Mouse (Mus musculus) forebrain, embryonic 12.5 days (tissue): ENCODE data around the gene Moxd1. TPM values are rescaled to one million over a fixed set of nuclear protein-coding genes. Genes with fewer than 3 reads are reported as not detected.

Experiments used
- ATAC-seq: fragments of 200-750 bp; cut with Nextera tagmentation; 2 replicates; pipeline ENCODE4 v1.8.0; 2017; ENCODE audit warnings: moderate TSS enrichment; ENCODE audit not compliant: low FRiP score
- H3K27ac ChIP-seq: fragments of 300-500 bp; sonication (generic); 2 replicates; pipeline ENCODE4 v1.5.1; 2016; ENCODE audit warnings: mild to moderate bottlenecking
- H3K27me3 ChIP-seq: fragments of 300-500 bp; sonication (generic); 2 replicates; pipeline ENCODE4 v1.6.1; 2016; ENCODE audit warnings: mild to moderate bottlenecking
- H3K36me3 ChIP-seq: fragments of 300-500 bp; sonication (generic); replicated peaks from 2 replicates; pipeline ENCODE4 v1.6.1; 2016; ENCODE audit warnings: mild to moderate bottlenecking
- H3K4me1 ChIP-seq: fragments of 300-500 bp; sonication (generic); 2 replicates; pipeline ENCODE4 v1.6.1; 2016
- H3K4me2 ChIP-seq: fragments of 300-500 bp; sonication (generic); 2 replicates; pipeline ENCODE4 v1.6.1; 2016; ENCODE audit warnings: mild to moderate bottlenecking, moderate library complexity
- H3K4me3 ChIP-seq: fragments of 300-500 bp; sonication (generic); replicated peaks from 2 replicates; pipeline ENCODE4 v1.5.1; 2016; ENCODE audit warnings: mild to moderate bottlenecking
- H3K9ac ChIP-seq: fragments of 300-500 bp; sonication (generic); 2 replicates; pipeline ENCODE4 v1.6.1; 2016; ENCODE audit warnings: mild to moderate bottlenecking
- H3K9me3 ChIP-seq: fragments of 300-500 bp; sonication (generic); 2 replicates; pipeline ENCODE4 v1.6.1; 2016
- WGBS: fragments of 180-500 bp; shearing (Covaris S2); methylation state at CpG from one replicate; pipeline ENCODE4 v1.1.7; 2016; 5-methylcytosine and 5-hydroxymethylcytosine counted together
- polyA plus RNA-seq: library from polyadenylated mRNA; unstranded; fragments of >200 nt; fragmentation: Nextera tagmentation; extraction: Ambion mirVana; gene quantifications from 2 replicates; pipeline ENCODE4 v1.2.1, GENCODE M21; 2016

The Moxd1 gene
- polyA plus RNA-seq, 1 experiment from 2014 or later: 3.2 TPM

DNA sequence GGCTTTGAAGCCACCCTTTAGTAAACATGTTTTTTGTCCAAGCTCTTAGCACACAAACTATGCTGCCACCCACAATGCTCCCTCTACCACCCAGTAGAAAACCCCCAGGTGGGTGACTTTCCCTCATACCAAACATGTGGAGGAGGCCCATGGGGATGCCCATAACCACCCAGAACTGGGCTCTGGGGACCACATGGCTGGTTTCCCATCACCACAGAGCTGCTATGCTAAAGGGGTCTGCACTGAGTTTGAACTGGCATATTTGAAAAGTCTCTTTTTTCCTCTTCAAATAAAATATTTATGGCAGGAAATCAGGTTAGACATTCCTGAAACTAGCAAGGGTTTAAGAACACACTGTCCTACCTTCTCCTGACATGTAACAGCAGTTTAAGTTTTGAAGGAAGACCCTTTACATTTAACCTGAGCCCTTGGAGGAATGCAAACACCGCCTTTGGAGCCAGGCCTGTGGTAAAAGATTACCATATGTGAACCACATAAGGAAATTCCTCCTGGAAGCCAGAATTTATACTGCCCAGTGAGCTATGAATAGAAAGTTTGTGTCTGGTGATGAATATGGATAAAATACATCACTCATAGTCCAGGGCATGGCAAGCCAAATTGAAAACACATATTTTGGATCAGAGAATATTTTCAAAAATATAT lies 117.4 kb downstream of the Moxd1 start:
- 82% methylated on average over 1 of the region's 1 CpGs for WGBS
- Histone ChIP-seq H3K9me3 (no peaks in the 10 kb centered on the region), H3K4me1 (peaks cover 6% of the 10 kb centered on the region; the same call in 1 of the 2 replicates), H3K27me3 (no peaks in the 10 kb centered on the region), H3K36me3 (no peaks in the 10 kb centered on the region), H3K4me2 (no peak overlapping the region), H3K9ac (no peak overlapping the region), H3K27ac (no peak overlapping the region), H3K4me3 (no peak overlapping the region)
- no peak for ATAC-seq

DNA sequence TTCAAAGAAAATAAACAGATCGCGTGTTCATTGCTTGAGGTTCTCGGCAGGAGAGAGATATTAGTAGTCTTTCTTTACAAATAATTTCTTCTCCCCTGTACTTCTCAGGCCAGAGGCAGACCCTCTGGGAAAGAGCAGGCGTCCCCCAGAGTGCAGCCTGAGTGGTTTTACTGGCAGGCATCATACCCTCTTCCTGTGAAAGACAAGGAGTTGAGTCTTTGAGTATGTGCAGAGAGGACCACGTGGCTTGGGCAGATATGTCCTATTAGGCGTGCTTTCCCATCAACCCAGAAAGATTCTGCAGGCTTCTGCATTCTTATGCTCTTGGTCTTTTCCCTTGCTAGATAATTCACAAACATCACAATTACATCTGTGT lies 117.9 kb downstream of the Moxd1 start:
- no peak overlapping the region for H3K9ac ChIP-seq
- no peak overlapping the region for H3K27ac ChIP-seq
- no peaks in the 10 kb centered on the region for H3K9me3 ChIP-seq
- no peak overlapping the region for H3K4me2 ChIP-seq
- peaks cover 6% of the 10 kb centered on the region; the same call in 1 of the 2 replicates for H3K4me1 ChIP-seq
- 79% methylated on average over 6 of the region's 6 CpGs for WGBS
- no peaks in the 10 kb centered on the region for H3K27me3 ChIP-seq
- ATAC-seq: no peak
- no peaks in the 10 kb centered on the region for H3K36me3 ChIP-seq
- no peak overlapping the region for H3K4me3 ChIP-seq

DNA sequence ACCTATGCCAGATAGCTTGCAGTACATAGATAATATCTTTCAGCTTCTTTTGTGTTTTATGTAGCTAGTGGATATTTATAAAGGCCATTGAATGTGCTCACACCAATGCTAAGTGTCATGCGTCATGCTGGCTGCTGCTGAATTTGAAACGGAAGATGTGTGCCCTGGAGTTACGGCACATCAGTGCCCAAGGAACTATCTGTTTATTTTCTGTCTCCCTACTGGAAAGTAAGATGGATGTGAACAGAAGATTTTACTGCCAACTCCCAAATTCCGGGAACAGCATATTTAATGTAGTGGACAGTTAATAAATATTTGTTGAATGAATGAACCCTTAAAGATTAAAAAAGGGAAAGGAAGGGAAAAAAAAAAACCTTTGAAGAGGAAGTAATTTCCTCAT lies 119.8 kb downstream of the Moxd1 start:
- Histone ChIP-seq H3K4me1 (peaks cover 6% of the 10 kb centered on the region; the same call in 1 of the 2 replicates), H3K4me2 (no peak overlapping the region), H3K27ac (no peak overlapping the region), H3K27me3 (no peaks in the 10 kb centered on the region), H3K9ac (no peak overlapping the region), H3K9me3 (no peaks in the 10 kb centered on the region), H3K36me3 (no peaks in the 10 kb centered on the region), H3K4me3 (no peak overlapping the region)
- 81% methylated on average over 4 of the region's 4 CpGs for WGBS
- no peak for ATAC-seq

Other genes starting within 250 kb of the Moxd1 start
- not detected in 2 replicates for gene Taar6, start 237.9 kb upstream of the Moxd1 start, polyA plus RNA-seq
- gene Taar7a, start 230.0 kb upstream of the Moxd1 start, polyA plus RNA-seq: not detected in 2 replicates
- gene Taar7b, start 223.6 kb upstream of the Moxd1 start, polyA plus RNA-seq: not detected in 2 replicates
- gene Taar7d, start 196.3 kb upstream of the Moxd1 start, polyA plus RNA-seq: not detected in 2 replicates
- not detected in 2 replicates for gene Taar7e, start 185.9 kb upstream of the Moxd1 start, polyA plus RNA-seq
- gene Taar7f, start 174.0 kb upstream of the Moxd1 start, polyA plus RNA-seq: not detected in 2 replicates
- gene Taar8a, start 147.0 kb upstream of the Moxd1 start, polyA plus RNA-seq: not detected in 2 replicates
- gene Taar8b, start 131.2 kb upstream of the Moxd1 start, polyA plus RNA-seq: not detected in 2 replicates
- not detected in 2 replicates for gene Taar8c, start 121.6 kb upstream of the Moxd1 start, polyA plus RNA-seq
- not detected in 2 replicates for gene Taar9, start 114.0 kb upstream of the Moxd1 start, polyA plus RNA-seq
- gene Stx7, start 74.2 kb upstream of the Moxd1 start, polyA plus RNA-seq: 115 and 121 TPM in 2 replicates